Mouse (Mus musculus): Measurements from ENCODE around the gene Tmem91.

- TF ChIP-seq CTCF (IDR thresholded peaks at IDR 0.05; ENCODE audit: control insufficient read depth, insufficient read depth, insufficient read length): no peak
- no peak for TF ChIP-seq MAX (IDR thresholded peaks at IDR 0.05)
These were observed 14.6 kb upstream of the Tmem91 start for GRCm38 (mm10) chr7:25689603-25690021.
